Mouse (Mus musculus) bone marrow, adult 2 months (tissue): ENCODE data around the gene Cenpf. TPM values are rescaled to one million over a fixed set of nuclear protein-coding genes. Genes with fewer than 3 reads are reported as not detected.

Experiments
- H3K27ac ChIP-seq: fragments of 200-500 bp; 2 replicates; pipeline ENCODE4 v1.5.1; 2012; ENCODE audit warnings: low read depth, mild to moderate bottlenecking, control low read depth, inconsistent platforms, low read length; ENCODE audit not compliant: control insufficient read depth, poor library complexity, insufficient read depth
- H3K4me1 ChIP-seq: fragments of 200-500 bp; 2 replicates; pipeline ENCODE4 v1.6.1; 2011; ENCODE audit warnings: low read length; ENCODE audit not compliant: control insufficient read depth, insufficient read depth
- H3K4me3 ChIP-seq: fragments of 200-500 bp; replicated peaks from 2 replicates; pipeline ENCODE3; 2011; ENCODE audit warnings: mild to moderate bottlenecking, low read depth, low read length, control low read depth; ENCODE audit not compliant: control insufficient read depth
- CTCF ChIP-seq: fragments of 200-500 bp; IDR thresholded peaks from 2 replicates; pipeline ENCODE4 v1.5.1; 2011; ENCODE audit warnings: low read length, control low read depth; ENCODE audit not compliant: control insufficient read depth, insufficient read depth
- POLR2A ChIP-seq: fragments of 200-500 bp; IDR thresholded peaks from 2 replicates; pipeline ENCODE4 v1.6.1; 2011; ENCODE audit warnings: low read depth, mild to moderate bottlenecking, control low read depth, low read length, borderline replicate concordance; ENCODE audit not compliant: control insufficient read depth
- WGBS: fragments of 180-500 bp; shearing (Covaris S2); methylation state at CpG from one replicate; pipeline ENCODE4 v1.1.7; 2018; 5-methylcytosine and 5-hydroxymethylcytosine counted together
- polyA plus RNA-seq: library from polyadenylated mRNA; stranded (reverse); fragments of >200 nt; gene quantifications from 2 replicates; pipeline ENCODE4 v1.2.4, GENCODE M21; 2011; ENCODE audit warnings: low replicate concordance; ENCODE audit not compliant: missing spikeins, insufficient read depth, insufficient read length

Cenpf gene
- polyA plus RNA-seq, 1 experiment, result 28.7 TPM

- Histone ChIP-seq H3K4me3 (no peak overlapping the region), H3K4me1 (no peaks in the 10 kb centered on the region), H3K27ac (no peak overlapping the region)
- no peak for TF ChIP-seq CTCF
- TF ChIP-seq POLR2A, result no peak
Measured at GRCm38 (mm10) chr1:189661856-189662255, 26.0 kb downstream of the Cenpf start.

- 89% methylated on average over 8 of the region's 8 CpGs for WGBS
- Histone ChIP-seq H3K4me1 (no peaks in the 10 kb centered on the region), H3K27ac (no peak overlapping the region), H3K4me3 (no peak overlapping the region)
- no peak for TF ChIP-seq POLR2A
- TF ChIP-seq CTCF, result no peak
Measured at GRCm38 (mm10) chr1:189657406-189657805, 30.5 kb downstream of the Cenpf start.

- H3K27ac ChIP-seq, result no peak overlapping the region
- no peak overlapping the region for H3K4me3 ChIP-seq
- no peaks in the 10 kb centered on the region for H3K4me1 ChIP-seq
- TF ChIP-seq CTCF (no peak), POLR2A (no peak)
- 86% methylated on average over 3 of the region's 3 CpGs for WGBS
Measured at GRCm38 (mm10) chr1:189653746-189654145, 34.1 kb downstream of the Cenpf start.

GRCm38 (mm10) chr1:189646597-189646996 lies 41.3 kb downstream of the Cenpf start:
- no peak for TF ChIP-seq CTCF
- no peak for TF ChIP-seq POLR2A
- WGBS, result 92% methylated on average over 6 of the region's 6 CpGs
- no peaks in the 10 kb centered on the region for H3K4me1 ChIP-seq
- H3K27ac ChIP-seq, result no peak overlapping the region
- no peak overlapping the region for H3K4me3 ChIP-seq

- Histone ChIP-seq H3K4me3 (no peak overlapping the region), H3K27ac (no peak overlapping the region), H3K4me1 (no peaks in the 10 kb centered on the region)
- 80% methylated on average over 2 of the region's 2 CpGs for WGBS
- TF ChIP-seq POLR2A (no peak), CTCF (no peak)
Measured at GRCm38 (mm10) chr1:189645371-189645770, 42.5 kb downstream of the Cenpf start.

- WGBS, result 98% methylated on average over 3 of the region's 3 CpGs
- no peaks in the 10 kb centered on the region for H3K4me1 ChIP-seq
- no peak overlapping the region for H3K27ac ChIP-seq
- H3K4me3 ChIP-seq, result no peak overlapping the region
- TF ChIP-seq CTCF (no peak), POLR2A (no peak)
Measured at GRCm38 (mm10) chr1:189644700-189645345, 43.1 kb downstream of the Cenpf start.

GRCm38 (mm10) chr1:189639581-189639980 lies 48.3 kb downstream of the Cenpf start:
- no peak for TF ChIP-seq CTCF
- no peak for TF ChIP-seq POLR2A
- Histone ChIP-seq H3K4me3 (no peak overlapping the region), H3K27ac (no peak overlapping the region), H3K4me1 (no peaks in the 10 kb centered on the region)
- WGBS, result 89% methylated on average over 6 of the region's 6 CpGs

GRCm38 (mm10) chr1:189633791-189634190 lies 54.1 kb downstream of the Cenpf start:
- Histone ChIP-seq H3K27ac (no peak overlapping the region), H3K4me1 (no peaks in the 10 kb centered on the region), H3K4me3 (no peak overlapping the region)
- 69% methylated on average over 5 of the region's 5 CpGs for WGBS
- TF ChIP-seq POLR2A (no peak), CTCF (no peak)

GRCm38 (mm10) chr1:189631906-189632675 lies 55.8 kb downstream of the Cenpf start:
- no peak overlapping the region for H3K27ac ChIP-seq
- no peaks in the 10 kb centered on the region for H3K4me1 ChIP-seq
- no peak overlapping the region for H3K4me3 ChIP-seq
- 82% methylated on average over 13 of the region's 13 CpGs for WGBS
- no peak for TF ChIP-seq POLR2A
- no peak for TF ChIP-seq CTCF
